Mouse (Mus musculus): ENCODE data around the gene Kat7.

The Kat7 gene

GRCm38 (mm10) chr11:95333209-95333608 lies 23.2 kb upstream of the Kat7 start:
- DNase-seq (ENCODE audit: low spot score) = no peak

GRCm38 (mm10) chr11:95330662-95331061 lies 20.6 kb upstream of the Kat7 start:
- DNase-seq (ENCODE audit: low spot score) = no peak

- no peak for DNase-seq (ENCODE audit: low spot score)
Observed at GRCm38 (mm10) chr11:95328629-95329028, 18.6 kb upstream of the Kat7 start.

GRCm38 (mm10) chr11:95326243-95326642 lies 16.2 kb upstream of the Kat7 start:
- DNase-seq (ENCODE audit: low spot score) = no peak

- no peak for DNase-seq (ENCODE audit: low spot score)
Observed at GRCm38 (mm10) chr11:95325832-95326231, 15.8 kb upstream of the Kat7 start.

- DNase-seq (ENCODE audit: low spot score) = no peak
Observed at GRCm38 (mm10) chr11:95324181-95324580, 14.1 kb upstream of the Kat7 start.

- no peak for DNase-seq (ENCODE audit: low spot score)
Observed at GRCm38 (mm10) chr11:95320010-95320409, 10.0 kb upstream of the Kat7 start.

GRCm38 (mm10) chr11:95319506-95319905 lies 9.5 kb upstream of the Kat7 start:
- no peak for DNase-seq (ENCODE audit: low spot score)

GRCm38 (mm10) chr11:95318116-95318515 lies 8.1 kb upstream of the Kat7 start:
- DNase-seq (ENCODE audit: low spot score) = no peak

GRCm38 (mm10) chr11:95315215-95315955 lies 5.3 kb upstream of the Kat7 start:
- DNase-seq (ENCODE audit: low spot score) = no peak

GRCm38 (mm10) chr11:95311425-95311807 lies 1.4 kb upstream of the Kat7 start:
- DNase-seq (ENCODE audit: low spot score) = no peak

GRCm38 (mm10) chr11:95310648-95311424 lies 790 bp upstream of the Kat7 start:
- peak; percentile 37 for DNase-seq (ENCODE audit: low spot score)

GRCm38 (mm10) chr11:95309510-95310006 lies 488 bp downstream of the Kat7 start:
- DNase-seq (ENCODE audit: low spot score) = peak; percentile 96

- no peak for DNase-seq (ENCODE audit: low spot score)
Observed at GRCm38 (mm10) chr11:95307526-95307925, 2.5 kb downstream of the Kat7 start.

GRCm38 (mm10) chr11:95305600-95305999 lies 4.4 kb downstream of the Kat7 start:
- DNase-seq (ENCODE audit: low spot score) = no peak

- no peak for DNase-seq (ENCODE audit: low spot score)
Observed at GRCm38 (mm10) chr11:95301772-95302171, 8.3 kb downstream of the Kat7 start.

- DNase-seq (ENCODE audit: low spot score) = no peak
Observed at GRCm38 (mm10) chr11:95299886-95300285, 10.2 kb downstream of the Kat7 start.

- DNase-seq (ENCODE audit: low spot score) = no peak
Observed at GRCm38 (mm10) chr11:95298146-95298545, 11.9 kb downstream of the Kat7 start.

- no peak for DNase-seq (ENCODE audit: low spot score)
Observed at GRCm38 (mm10) chr11:95295736-95296135, 14.3 kb downstream of the Kat7 start.

- DNase-seq (ENCODE audit: low spot score) = no peak
Observed at GRCm38 (mm10) chr11:95293017-95293624, 16.9 kb downstream of the Kat7 start.

GRCm38 (mm10) chr11:95291998-95292397 lies 18.0 kb downstream of the Kat7 start:
- DNase-seq (ENCODE audit: low spot score) = no peak

- no peak for DNase-seq (ENCODE audit: low spot score)
Observed at GRCm38 (mm10) chr11:95282331-95282730, 27.7 kb downstream of the Kat7 start.
